Mouse (Mus musculus): ENCODE results near the gene Gsx1. TPM values are rescaled to one million over a fixed set of nuclear protein-coding genes. Genes with fewer than 3 reads are reported as not detected.
A peak's percentile ranks its signal among the peaks of the same experiment; 100 is the strongest.

Gsx1 gene
- polyA plus RNA-seq, 1 experiment from 2014 or later, result not detected

GRCm38 (mm10) chr5:147159320-147159719, 29.2 kb upstream of the Gsx1 start:
- ATAC-seq, result no peak
- Histone ChIP-seq H3K4me1 (replicated peaks; ENCODE audit: control insufficient read depth, insufficient read depth, low read length) (no peaks in the 10 kb centered on the region), H3K27ac (ENCODE audit: low read depth, low read length) (no peak overlapping the region), H3K27me3 (replicated peaks; ENCODE audit: control insufficient read depth, insufficient read depth, low read length) (no peaks in the 10 kb centered on the region), H3K9ac (ENCODE audit: low read depth, low read length) (no peak overlapping the region), H3K4me3 (ENCODE audit: low read depth, low read length) (no peak overlapping the region), H3K4me2 (replicated peaks; ENCODE audit: low read depth) (no peak overlapping the region), H3K9me3 (ENCODE audit: control insufficient read depth) (no peaks in the 10 kb centered on the region), H3K36me3 (ENCODE audit: control insufficient read depth, insufficient read depth) (no peaks in the 10 kb centered on the region)
- TF ChIP-seq CTCF (IDR thresholded peaks at IDR 0.05; ENCODE audit: low read depth), result no peak
- 86% methylated on average over 6 of the region's 6 CpGs for WGBS

DNA sequence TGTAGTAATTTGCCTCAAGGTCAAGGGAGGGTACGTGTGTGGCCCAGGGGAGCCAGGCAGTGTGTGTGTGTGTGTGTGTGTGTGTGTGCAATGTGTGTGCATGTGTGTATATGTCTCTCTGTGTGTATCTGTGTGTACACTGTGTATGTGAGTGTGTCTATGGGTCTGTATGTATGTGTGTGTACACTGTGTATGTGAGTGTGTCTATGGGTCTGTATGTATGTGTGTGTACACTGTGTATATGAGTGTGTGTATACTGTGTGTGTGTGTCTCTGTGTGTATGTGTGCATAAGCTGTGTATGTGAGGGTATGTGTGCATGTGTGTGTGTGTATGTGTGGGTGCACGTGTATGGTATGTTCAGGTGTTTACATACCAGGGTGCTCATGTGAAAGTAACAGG, 28.7 kb upstream of the Gsx1 start:
- TF ChIP-seq CTCF (IDR thresholded peaks at IDR 0.05; ENCODE audit: low read depth), result no peak
- no peaks in the 10 kb centered on the region for H3K4me1 ChIP-seq (replicated peaks; ENCODE audit: control insufficient read depth, insufficient read depth, low read length)
- H3K9ac ChIP-seq (ENCODE audit: low read depth, low read length), result no peak overlapping the region
- H3K4me3 ChIP-seq (ENCODE audit: low read depth, low read length), result no peak overlapping the region
- no peaks in the 10 kb centered on the region for H3K36me3 ChIP-seq (ENCODE audit: control insufficient read depth, insufficient read depth)
- no peaks in the 10 kb centered on the region for H3K27me3 ChIP-seq (replicated peaks; ENCODE audit: control insufficient read depth, insufficient read depth, low read length)
- no peak overlapping the region for H3K4me2 ChIP-seq (replicated peaks; ENCODE audit: low read depth)
- no peak for ATAC-seq
- 75% methylated on average over 2 of the region's 2 CpGs for WGBS
- H3K27ac ChIP-seq (ENCODE audit: low read depth, low read length), result no peak overlapping the region
- H3K9me3 ChIP-seq (ENCODE audit: control insufficient read depth), result no peaks in the 10 kb centered on the region

- no peak overlapping the region for H3K9ac ChIP-seq (ENCODE audit: low read depth, low read length)
- H3K4me1 ChIP-seq (replicated peaks; ENCODE audit: control insufficient read depth, insufficient read depth, low read length), result no peaks in the 10 kb centered on the region
- no peak overlapping the region for H3K27ac ChIP-seq (ENCODE audit: low read depth, low read length)
- H3K36me3 ChIP-seq (ENCODE audit: control insufficient read depth, insufficient read depth), result no peaks in the 10 kb centered on the region
- 72% methylated on average over 6 of the region's 6 CpGs for WGBS
- no peaks in the 10 kb centered on the region for H3K9me3 ChIP-seq (ENCODE audit: control insufficient read depth)
- no peak overlapping the region for H3K4me3 ChIP-seq (ENCODE audit: low read depth, low read length)
- no peak overlapping the region for H3K4me2 ChIP-seq (replicated peaks; ENCODE audit: low read depth)
- TF ChIP-seq CTCF (IDR thresholded peaks at IDR 0.05; ENCODE audit: low read depth), result peak; percentile 64
- H3K27me3 ChIP-seq (replicated peaks; ENCODE audit: control insufficient read depth, insufficient read depth, low read length), result no peaks in the 10 kb centered on the region
- no peak for ATAC-seq
Observed at GRCm38 (mm10) chr5:147165060-147165459, 23.4 kb upstream of the Gsx1 start.

DNA sequence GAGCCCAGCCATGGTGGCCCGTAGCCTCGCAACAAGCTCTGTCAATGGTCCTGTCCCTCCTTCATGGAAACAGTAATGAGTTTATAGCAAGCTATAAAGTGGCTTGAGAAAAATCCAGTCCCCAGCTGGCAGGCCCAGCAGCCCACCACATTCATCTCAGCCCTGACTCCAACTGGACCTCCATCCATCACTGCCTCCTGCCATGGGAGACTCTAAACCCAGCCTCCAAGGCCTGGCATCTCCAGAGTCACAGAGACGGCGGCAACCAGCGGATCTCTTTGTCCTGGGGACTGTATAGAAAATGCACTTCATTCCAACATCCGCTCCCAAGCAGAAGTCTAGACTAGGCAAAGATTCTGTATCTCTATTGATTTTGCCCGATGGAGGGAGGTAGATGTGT, 18.4 kb upstream of the Gsx1 start:
- H3K27me3 ChIP-seq (replicated peaks; ENCODE audit: control insufficient read depth, insufficient read depth, low read length), result no peaks in the 10 kb centered on the region
- no peak overlapping the region for H3K27ac ChIP-seq (ENCODE audit: low read depth, low read length)
- no peak overlapping the region for H3K4me2 ChIP-seq (replicated peaks; ENCODE audit: low read depth)
- H3K4me1 ChIP-seq (replicated peaks; ENCODE audit: control insufficient read depth, insufficient read depth, low read length), result no peaks in the 10 kb centered on the region
- ATAC-seq, result no peak
- H3K9ac ChIP-seq (ENCODE audit: low read depth, low read length), result no peak overlapping the region
- WGBS, result 80% methylated on average over 7 of the region's 7 CpGs
- H3K9me3 ChIP-seq (ENCODE audit: control insufficient read depth), result no peaks in the 10 kb centered on the region
- TF ChIP-seq CTCF (IDR thresholded peaks at IDR 0.05; ENCODE audit: low read depth), result no peak
- no peaks in the 10 kb centered on the region for H3K36me3 ChIP-seq (ENCODE audit: control insufficient read depth, insufficient read depth)
- H3K4me3 ChIP-seq (ENCODE audit: low read depth, low read length), result no peak overlapping the region

DNA sequence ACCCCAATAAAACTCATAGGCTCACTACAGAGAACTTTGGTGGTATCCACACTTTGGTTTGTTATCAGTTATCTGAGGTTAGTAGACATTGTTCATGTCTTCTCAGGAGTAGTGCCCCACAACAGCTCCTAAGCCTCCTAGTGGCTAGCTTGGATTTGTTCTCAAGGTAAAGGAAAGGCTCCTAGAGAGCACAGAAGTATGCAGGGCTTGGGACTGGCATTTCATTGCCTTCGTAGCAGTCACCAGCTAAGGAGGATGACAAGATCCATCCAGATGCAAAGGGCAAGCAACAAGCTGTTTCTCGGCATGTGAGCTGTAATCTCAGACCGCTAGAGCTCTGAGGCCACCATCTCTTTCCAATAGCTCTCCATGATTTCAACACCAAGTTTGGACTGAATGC, 14.4 kb upstream of the Gsx1 start:
- Histone ChIP-seq H3K4me3 (ENCODE audit: low read depth, low read length) (no peak overlapping the region), H3K4me1 (replicated peaks; ENCODE audit: control insufficient read depth, insufficient read depth, low read length) (no peaks in the 10 kb centered on the region), H3K36me3 (ENCODE audit: control insufficient read depth, insufficient read depth) (no peaks in the 10 kb centered on the region), H3K9me3 (ENCODE audit: control insufficient read depth) (no peaks in the 10 kb centered on the region), H3K27me3 (replicated peaks; ENCODE audit: control insufficient read depth, insufficient read depth, low read length) (no peaks in the 10 kb centered on the region), H3K4me2 (replicated peaks; ENCODE audit: low read depth) (no peak overlapping the region), H3K27ac (ENCODE audit: low read depth, low read length) (no peak overlapping the region), H3K9ac (ENCODE audit: low read depth, low read length) (no peak overlapping the region)
- no peak for TF ChIP-seq CTCF (IDR thresholded peaks at IDR 0.05; ENCODE audit: low read depth)
- 85% methylated on average over 3 of the region's 3 CpGs for WGBS
- no peak for ATAC-seq

- Histone ChIP-seq H3K36me3 (ENCODE audit: control insufficient read depth, insufficient read depth) (no peaks in the 10 kb centered on the region), H3K9ac (ENCODE audit: low read depth, low read length) (no peak overlapping the region), H3K4me1 (replicated peaks; ENCODE audit: control insufficient read depth, insufficient read depth, low read length) (no peaks in the 10 kb centered on the region), H3K4me3 (ENCODE audit: low read depth, low read length) (peak overlapping the region; percentile 41; the same call in 1 of the 2 replicates), H3K4me2 (replicated peaks; ENCODE audit: low read depth) (peak overlapping the region; percentile 65), H3K27me3 (replicated peaks; ENCODE audit: control insufficient read depth, insufficient read depth, low read length) (peaks cover 53% of the 10 kb centered on the region), H3K27ac (ENCODE audit: low read depth, low read length) (no peak overlapping the region), H3K9me3 (ENCODE audit: control insufficient read depth) (peaks cover 9% of the 10 kb centered on the region)
- no peak for TF ChIP-seq CTCF (IDR thresholded peaks at IDR 0.05; ENCODE audit: low read depth)
- 12% methylated on average over 11 of the region's 19 CpGs for WGBS
- no peak for ATAC-seq
Observed at GRCm38 (mm10) chr5:147185174-147185915, 3.2 kb upstream of the Gsx1 start.

Measured in intestine, postnatal 0 days (tissue).